Mouse (Mus musculus): ENCODE measurements at regions not wholly inside any gene's neighbourhood (a gene's known extent, or its start where the extent isn't known, plus 50 kb on each side); places are given as distances from the start of the nearest gene placed in this dataset.

DNA sequence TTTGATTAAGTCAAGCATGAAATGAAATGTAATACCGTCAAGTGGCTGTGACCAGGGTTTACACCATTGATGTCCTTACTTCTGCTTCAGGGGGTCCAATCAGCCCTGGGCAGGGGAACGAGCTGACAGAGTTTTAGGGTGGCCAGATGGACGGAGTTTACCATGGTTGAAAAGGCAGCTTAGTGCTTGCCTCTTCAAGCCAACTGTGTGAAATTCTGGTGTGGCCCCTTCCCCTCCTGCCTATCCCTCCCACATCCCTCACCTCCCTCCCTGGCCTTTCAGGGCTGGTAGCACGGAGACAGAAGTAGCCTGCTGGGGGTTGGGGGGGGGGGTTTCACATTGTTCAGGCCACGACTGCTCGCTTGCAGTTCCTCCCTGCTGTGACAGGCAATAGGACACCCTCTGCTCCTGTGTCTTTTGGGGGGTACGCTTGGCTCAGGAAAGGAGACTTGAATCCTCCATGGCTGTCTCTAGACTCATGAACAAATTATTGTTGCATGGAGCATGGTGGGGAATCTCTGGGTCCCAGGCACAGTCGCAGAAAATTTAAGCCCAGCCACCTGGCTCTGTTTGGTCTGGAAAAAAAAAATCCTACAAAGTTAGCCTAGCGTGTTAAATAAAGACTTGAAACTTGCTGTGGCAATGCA is 262.4 kb upstream of the Irx3 start:
- DNase-seq: peak; percentile 33 to 35

DNA sequence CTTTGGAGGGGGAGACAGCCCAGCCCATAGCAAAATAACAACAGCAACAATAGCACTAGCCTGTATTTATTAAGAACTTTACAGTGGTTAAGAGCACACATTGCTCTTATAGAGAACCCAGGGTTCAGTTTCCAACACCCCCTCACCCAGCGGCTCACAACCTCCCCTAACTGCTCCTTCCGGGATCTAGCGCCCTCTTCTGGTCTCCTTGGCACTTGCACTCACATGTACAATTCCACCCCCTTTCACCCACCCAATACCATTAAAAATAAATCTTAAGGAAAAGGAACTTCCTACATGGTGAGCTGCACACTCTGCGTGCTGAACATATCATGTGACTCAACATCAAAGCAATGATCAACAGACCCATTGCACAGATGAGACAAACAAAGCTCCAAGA is 261.5 kb upstream of the Irx3 start:
- DNase-seq: peak in 1 of 2 experiments; percentile 24

DNA sequence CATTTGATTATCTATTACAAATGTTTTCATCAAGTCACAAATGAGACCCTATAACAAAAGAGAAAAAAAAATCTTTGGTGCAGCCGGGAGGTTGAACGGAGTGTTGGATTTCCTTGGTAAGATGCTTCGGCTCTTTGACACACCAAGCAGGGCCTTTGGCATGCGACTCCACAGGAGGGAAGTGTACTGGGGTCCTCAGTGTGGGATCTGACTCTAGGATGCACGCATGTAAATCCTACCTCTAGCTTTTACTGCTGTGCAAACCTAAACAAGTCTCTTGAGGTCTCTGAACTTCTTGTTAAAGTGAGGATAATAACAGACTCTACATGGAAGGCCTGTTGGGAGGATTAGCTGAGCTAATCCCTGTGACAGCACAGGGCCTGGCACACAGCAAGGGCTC is 257.6 kb upstream of the Irx3 start:
- DNase-seq: no peak

DNA sequence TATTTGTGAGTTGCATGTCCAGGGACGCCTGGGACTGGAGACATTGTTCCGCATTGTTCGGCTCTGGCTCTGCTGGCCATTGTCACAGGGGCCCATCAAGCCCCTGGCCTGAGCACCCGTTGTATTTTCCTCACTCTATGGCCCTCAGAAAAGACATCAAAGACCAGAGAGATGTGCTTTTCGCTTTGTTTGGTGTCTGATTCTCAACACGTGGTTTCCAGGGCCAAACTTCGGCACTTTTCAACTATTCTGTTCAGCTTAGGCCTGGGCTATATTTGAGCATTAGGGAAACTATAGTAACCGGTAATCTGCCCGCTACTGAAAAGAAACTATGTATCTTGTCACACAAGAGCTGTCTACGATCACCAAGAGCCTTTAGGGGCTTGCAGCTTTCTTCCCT is 257.1 kb upstream of the Irx3 start:
- DNase-seq: no peak

DNA sequence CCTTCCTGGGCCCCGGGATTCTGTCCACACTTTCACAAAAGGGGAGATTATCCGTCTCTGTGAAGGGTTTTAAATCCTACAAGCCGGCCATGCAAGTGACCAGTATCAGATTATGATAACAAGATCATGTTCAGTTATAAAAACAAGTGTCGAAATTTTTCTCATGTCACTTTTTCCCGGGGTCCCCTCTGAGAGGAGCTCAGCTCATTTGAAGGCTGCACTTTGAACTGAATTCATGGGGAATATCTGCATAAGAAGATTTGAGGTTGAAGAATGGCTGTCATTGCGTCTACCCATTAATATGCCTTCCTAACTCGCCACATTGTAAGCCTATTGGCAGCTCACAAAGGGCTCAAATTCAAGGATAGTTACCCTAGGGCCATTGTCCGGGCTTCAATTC is 256.0 kb upstream of the Irx3 start:
- no peak for DNase-seq

DNA sequence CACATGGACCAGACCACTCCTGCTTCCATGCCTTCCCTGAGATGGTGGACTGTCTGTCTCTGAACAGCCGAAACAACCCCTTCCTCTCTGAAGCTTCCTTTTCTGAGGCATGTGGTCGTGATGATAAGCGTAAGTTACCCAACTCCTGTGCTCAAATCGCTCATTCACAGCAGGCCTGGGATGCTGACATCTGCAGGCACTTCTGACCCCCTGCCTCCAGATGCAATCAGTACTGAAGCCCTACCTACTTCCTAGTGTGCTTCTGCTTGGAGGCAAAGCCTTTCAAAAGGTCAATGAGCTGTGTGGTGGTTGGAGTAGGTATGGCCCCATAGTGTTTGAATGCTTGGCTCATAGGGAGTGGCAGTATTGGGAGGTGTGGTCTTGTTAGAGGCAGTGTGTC is 253.7 kb upstream of the Irx3 start:
- DNase-seq: no peak

DNA sequence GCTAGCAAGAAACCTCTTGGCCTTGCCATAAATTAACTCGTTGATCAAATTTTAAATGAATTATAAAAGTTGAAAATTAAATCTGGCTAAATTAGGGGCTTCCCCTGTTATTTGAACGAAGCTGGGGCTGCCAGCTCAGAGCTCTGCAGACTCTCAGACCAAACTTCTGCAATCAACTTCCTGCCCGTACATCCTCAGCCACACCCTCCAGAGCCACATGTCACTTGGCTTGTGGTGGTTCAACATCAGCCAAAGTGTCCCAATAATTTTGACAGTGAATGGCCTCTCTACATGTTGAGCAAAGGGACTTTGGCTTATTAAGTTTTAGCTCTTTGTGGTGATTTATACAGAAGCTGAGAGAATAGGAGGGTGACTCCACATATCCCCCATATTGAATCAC is 242.8 kb upstream of the Irx3 start:
- no peak for DNase-seq

DNA sequence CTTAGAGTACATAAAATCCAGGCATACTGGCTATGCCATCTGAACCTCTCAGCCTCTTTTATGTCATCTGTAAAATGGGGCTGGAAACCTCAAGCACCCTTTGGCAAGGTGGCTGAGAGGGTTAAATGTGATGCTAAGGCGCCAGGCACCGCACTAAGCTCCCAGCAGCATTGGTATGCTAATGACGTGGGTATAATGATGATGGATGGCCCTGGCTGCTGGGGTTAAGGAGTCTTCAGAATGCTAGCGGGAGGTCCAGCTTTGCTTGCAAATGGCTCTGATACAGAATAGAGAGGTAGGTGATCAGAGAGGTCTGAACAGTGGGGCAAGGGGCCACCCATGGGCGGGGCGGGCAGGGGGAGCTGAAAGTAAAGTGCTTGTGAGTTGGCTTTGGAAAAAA is 241.1 kb upstream of the Irx3 start:
- DNase-seq: no peak

DNA sequence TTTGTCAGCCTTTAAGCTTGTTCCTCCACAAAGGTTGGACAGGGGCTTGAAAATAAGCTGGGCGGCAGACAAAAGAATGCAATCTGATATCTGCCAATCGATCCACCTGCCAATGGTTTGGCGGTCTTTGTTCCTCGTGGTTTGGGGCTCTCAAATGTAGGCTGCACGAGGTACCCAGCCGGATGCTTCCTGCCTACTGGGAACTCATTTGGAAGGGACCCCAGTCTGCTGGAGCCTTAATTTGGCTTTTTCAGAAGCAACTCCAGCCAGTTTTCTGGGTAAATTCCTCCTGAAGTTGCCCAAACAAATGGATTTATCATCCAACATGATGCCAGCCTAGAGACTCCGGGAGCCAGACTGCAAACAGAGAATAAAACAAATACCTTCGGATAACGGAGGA is 228.1 kb upstream of the Irx3 start:
- DNase-seq: no peak

DNA sequence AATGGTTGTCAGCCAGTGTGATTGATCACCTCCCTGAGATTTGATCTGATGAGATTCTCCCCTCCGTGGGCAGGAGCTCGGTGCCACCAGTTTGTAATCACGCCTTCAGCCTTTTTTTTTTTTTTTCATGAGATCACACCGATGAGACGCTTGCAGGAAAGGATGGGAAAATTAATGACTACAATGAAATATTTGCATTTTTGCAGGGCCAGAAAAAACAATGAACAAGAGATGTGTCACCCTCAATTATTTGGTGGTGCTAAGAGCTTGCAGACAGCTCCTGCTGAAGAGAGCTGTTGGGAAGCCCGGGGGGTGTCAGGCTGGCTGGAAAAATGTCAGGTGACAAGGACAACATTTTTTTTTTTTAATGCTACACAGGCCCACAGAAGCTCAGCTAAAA is 227.6 kb upstream of the Irx3 start:
- no peak for DNase-seq

DNA sequence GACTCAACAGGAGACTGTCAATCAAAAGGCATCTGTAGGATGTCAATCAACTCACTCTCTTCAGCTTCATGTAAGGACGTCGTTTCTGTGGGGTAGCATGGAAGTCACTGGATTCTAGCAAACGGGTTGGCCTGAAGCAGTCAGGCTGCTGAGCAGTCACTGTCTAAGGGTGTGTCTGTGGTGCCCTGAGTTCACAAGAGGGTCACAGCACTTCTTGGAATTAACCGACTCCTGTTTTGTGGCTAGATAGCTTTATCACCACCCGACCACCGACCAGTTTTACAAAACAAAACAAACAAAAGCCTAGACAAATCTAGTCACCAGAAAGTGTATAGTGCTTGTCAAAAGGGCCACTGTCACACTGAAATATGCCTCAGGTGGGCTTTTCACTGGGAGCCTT is 226.4 kb upstream of the Irx3 start:
- DNase-seq: no peak

DNA sequence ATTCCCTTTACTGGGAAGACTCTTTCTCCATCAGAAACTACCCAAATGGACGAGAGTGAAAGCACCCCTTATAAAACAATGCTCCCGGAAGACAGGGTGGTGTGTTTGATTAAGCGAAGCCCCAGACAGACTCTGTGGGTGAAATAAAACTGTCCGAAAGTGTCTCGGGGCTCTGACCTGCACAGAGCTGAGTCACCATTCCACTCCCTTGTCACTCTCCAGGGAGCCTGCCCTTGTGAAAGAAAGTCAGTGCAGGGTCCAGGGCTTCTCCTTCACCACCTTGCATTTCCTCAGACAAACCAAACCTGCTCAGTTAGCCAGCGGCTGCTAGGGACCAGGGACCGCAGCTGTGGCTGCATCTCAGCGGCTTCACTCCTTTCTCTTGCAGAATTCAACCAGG is 222.3 kb upstream of the Irx3 start:
- DNase-seq: no peak

DNA sequence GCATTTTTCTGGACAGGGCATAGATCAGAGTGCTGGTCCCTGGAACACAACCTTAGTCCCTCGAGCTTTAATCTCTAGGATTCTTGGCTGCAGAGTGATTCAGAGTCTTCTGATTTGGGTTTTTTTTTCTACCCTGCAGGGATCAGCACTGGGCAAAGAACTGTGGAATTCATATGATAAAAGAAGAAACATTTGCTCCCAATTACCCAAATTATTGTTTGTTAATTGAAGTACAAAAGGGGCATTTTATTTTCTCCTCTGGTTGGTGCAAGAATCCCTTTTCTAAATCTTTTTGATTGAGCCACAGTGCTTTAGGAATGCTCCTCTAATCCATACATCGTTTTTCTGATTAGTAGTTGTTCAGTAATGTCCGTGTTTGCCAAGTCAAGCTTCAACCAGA is 219.7 kb upstream of the Irx3 start:
- DNase-seq: no peak

DNA sequence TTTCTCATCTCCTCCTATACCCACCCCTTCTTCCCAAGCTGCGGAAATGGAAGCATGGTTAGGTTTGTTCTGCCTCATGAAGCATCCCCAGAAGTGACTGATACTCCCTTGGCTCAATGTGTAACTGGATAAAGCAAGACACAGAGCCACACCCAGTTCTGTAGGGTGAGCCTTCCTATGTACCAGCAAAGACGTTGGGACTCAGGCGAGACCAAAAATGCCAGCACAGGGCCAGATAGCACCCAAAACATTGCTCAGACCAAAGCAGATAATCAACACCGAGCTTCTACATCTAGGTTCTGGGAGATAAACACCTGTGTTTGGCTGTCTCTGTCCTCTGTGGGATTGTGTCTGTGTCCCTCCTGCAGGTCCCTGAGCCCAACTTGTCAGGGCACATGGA is 212.8 kb upstream of the Irx3 start:
- no peak for DNase-seq

DNA sequence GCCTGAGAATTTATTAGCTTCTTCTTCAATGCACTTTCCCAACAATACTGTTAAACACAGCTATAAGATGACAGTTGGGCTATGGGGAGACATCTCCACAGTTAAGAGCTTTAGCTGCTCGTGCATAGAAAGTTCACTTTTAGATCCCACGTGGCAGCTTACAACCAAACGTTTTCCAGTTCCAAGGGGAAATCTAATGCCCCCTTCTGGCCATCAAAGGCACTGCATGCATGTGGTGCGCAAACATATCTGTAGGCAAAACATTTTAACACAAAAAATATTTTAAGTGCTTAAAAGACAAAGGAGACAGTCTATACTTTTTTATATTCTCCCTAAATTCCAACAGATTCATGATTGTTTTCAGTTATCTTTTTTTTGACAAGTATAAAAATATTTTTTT is 211.3 kb upstream of the Irx3 start:
- no peak for DNase-seq

DNA sequence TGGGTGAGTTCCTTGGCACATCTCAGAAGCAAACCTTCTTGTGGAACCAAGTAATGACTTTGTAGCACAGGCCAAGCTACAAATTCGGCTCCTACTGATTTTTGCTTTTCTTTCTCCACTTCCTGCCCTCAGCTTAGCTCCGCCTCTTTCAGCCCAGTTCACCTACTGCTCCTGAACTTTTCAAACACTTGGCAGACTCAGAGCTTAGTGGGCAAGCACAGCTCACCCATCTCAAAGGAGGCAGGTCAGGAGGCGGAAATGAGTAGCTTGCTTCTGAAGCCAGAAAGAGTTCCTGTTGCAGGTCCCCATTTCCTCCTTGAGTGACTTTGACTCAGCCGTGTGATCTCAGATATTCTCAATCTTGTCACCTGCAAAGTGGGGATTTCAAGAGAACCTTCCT is 208.5 kb upstream of the Irx3 start:
- DNase-seq: no peak

DNA sequence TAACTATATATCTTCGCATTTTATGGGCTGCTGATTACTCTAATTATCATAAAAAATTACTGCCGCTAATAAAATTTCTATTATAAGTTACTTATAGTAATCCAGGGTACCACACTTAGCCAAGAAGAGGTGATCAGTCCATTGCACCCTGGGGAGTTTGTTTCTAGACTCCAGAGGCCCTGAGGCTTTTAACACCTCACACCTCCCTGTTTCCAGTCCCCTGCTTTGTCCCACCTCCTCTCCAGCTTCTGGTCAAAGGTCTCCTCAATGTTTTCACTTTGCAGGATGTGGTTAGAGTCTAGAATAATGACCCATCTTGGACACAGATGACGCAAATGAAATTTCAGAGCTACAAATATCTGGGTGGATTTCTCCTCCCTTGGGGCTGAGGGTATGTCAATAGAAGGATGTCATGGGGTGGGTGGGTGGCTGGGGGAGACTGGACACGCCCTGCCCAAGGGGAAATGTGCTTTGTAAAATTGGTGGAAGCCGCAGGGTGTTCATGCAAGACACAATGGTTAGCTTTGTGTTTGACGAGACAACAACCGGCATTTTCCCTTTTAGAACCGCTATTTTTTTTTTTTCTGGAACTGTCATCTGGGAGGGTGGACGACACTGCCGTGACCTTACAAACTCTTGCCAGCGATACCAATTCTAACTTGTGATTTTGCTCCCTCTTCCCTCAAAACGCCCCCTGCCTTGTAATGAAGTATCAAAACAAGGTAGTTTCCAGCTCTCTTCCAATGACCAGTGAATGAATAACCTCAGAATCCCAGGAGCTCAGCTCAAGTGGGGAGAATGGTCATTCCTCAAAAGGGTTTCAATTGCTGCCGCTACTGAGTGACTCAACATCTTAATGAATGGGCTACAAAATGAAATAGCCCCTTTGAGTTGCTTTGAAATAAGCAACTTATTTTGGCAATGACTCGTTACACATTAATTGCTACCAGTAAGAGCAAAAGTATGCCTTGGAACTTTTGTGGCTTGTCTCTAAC is 207.0 kb upstream of the Irx3 start:
- no peak for DNase-seq

DNA sequence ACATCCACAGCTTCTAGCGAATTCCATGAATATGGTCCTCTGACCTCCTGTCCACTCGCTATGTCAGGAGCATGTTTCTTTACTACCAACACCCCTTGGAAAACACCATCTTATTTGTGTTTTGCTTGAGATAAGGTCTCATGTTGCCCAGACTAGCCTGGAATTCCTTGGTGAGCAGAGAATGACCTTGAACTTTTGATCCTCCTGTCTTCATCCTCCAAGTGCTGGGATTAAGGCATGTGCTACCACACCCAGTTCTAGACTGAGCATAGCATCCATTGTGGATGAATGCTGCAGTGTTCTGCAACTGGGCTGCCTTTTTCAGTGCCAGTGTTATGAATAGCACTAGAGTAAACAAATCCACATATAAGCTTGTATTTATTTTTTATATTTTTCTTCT is 203.2 kb upstream of the Irx3 start:
- no peak for DNase-seq

DNA sequence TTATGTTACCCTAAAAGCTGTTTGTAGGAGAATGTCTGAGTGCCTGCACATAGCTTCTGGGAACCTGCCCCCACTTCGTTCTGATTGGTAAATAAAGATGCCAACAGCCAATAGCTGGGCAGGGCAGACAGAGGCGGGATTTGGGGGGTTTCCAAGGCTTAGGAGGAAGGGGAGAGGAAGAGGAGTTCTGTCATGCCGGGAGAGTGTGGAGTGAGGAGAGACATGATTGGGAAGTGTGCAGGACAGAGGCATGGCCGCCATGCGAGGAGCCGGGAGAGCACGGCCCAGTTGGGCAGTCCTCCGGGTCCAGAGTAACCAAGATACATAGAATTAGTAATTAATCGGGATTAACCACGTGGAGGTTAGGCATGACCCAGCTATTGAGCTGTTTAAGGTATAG is 202.7 kb upstream of the Irx3 start:
- no peak for DNase-seq

DNA sequence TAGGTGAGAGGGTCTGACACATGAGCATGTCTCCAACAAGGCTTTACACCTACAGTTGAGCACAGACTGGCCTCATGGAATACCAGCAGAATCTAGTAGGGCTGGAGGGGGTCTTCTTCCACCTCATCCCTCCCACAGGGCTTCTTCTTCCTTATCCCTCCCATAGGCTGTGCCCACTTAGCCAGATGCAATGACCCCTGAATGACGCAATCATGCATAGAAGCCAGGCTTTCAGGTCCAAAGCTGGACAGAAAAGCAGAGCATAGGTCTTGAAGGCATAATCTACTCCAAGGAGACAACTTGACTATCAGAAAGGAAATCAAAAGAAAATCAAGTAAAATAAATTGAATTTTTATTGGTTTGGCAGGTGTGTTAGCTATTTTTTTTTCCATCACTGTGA is 198.5 kb upstream of the Irx3 start:
- DNase-seq: no peak

DNA sequence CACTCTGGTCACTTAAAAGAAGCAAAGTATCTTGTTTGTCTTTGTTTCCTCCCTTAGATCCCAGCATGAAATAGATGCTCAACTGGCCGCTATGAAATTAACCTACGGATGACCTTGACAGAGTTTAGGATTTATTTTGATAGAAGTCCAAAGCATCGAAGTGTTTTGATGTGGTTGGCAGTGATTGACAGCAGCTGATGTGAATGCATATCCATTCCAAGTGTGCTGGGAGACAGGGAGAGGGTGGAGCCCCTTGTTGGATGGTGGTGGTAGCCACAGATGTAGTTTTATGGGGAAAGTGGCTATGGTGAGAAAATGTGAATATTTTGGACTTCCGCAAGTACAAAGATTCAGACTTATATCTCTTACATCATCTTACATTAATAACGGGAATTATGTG is 197.8 kb upstream of the Irx3 start:
- no peak for DNase-seq

DNA sequence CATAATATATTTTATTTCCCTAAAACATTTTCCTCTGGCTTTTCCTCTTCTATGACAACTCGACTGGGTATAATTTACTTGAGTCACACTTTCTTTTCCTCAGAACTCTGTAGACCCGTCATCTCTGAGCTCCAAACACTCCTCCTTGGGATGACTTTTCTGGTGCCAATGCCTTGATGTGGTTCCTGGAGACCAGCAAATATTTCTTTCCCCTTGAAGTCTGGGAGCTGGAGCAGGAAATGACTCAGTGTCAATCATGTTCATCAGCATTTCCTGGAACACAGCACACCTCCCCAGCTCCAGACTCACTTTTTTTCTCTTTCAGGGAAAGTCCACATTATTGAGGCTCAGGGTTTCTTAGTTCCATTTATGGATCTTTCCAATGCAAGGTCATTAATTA is 197.3 kb upstream of the Irx3 start:
- no peak for DNase-seq

DNA sequence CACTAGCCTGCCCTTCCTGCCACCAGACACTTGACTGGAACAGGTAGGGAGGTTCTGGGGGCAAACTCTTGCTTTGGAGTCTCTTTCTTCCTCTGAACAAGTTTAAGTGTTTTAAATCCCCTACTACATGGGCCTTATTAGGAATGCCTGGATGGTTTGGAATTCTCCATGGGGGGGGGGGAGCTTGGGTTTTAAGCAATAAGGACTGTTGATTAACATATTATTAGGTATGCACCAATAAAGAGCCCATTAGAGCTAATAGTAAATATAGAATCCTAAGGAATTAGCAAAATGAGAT is 196.0 kb upstream of the Irx3 start:
- DNase-seq: no peak

DNA sequence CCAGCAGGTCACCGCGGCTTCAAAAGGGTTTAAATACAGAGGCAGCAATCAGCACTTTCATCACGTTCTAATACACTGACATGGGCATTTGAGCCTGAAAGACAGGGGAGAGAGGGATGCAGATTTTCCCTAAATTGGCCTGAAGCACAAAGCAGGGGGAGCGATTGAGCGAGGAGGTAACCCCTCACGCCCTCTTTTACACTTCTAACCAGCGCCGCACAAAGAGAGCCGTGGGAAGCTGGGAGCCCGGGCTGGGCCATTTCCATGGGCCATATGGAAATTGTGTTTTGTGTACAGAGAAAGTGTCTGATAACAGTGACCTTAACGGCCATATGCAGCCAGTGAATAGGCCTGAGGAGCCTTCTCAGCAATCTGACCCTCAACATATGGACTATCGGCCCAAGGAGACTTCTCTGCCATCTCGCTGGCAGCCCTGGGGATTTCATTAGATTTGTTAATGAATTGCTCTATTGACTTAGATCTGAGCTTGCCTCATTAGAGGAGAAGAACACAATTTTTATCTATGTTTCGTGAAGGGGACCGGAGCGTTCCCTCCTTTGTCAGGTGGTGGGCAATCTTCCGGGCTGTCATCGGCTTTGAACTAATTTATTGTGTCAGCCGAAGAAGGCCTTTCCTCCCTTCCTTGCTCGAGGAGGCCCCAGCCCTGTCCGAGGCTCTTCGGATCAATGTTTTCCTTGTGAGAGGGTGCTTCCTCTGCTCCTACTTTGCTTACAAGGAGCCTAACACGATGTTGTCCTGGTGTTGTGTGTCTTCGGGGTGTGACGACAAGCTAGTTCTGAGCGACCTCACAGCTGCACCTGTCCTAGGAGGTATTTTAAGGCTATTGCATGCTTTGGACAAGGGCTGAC is 195.4 kb upstream of the Irx3 start:
- no peak for DNase-seq

All from cerebellum, postnatal 14 days (tissue).